Mouse (Mus musculus) brain, embryonic 14.5 days (tissue): ENCODE data around the gene Mfsd14a.

Source experiments
- CTCF ChIP-seq: fragments of 200-500 bp; IDR thresholded peaks from 2 replicates; pipeline ENCODE4 v1.5.1; 2012; ENCODE audit warnings: inconsistent platforms, mild to moderate bottlenecking, moderate library complexity, borderline replicate concordance; ENCODE audit not compliant: insufficient read depth, insufficient read length; ENCODE audit errors: extremely low read depth
- POLR2A ChIP-seq: fragments of 200-500 bp; IDR thresholded peaks from 2 replicates; pipeline ENCODE4 v1.6.1; 2012; ENCODE audit warnings: mild to moderate bottlenecking, inconsistent platforms, borderline replicate concordance; ENCODE audit not compliant: poor library complexity, insufficient read depth, insufficient read length, severe bottlenecking; ENCODE audit errors: extremely low read depth

DNA sequence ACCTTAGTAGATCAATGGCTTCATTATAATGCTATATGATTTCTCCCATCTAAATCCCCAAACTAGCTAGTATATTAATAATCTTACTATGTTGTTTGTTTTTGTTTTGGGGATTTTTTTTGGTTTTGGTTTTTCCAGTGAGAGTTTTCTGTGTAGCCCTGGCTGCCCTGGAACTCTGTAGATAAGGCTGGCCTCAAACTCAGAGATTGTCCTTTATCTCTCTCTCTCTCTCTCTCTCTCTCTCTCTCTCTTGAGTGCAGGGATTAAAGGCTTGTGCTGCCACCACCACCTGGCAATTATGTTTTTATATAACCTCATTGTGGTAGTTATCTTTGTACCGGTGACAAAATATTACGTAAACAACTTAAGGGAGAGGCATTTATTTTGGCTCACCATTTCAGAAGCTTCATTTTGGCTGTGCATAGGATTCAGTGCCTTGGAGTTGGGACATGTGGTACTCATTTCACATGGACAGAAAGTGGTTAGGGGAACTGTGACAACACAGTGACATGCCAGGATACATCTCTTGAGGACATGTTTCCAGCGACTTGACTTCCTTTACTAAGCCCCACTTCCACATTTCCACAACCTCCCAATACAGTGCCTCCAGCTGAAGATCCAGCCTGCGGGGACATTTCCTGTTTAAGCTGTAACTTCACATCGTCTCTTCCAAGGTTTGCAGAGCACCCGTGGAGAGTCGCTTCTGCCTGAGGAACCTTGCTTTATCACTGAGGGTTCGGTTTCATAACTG is 47.0 kb downstream of the Mfsd14a start:
- TF ChIP-seq POLR2A (no peak), CTCF (no peak)
